Mouse (Mus musculus) left cerebral cortex, postnatal 14 days (tissue): ENCODE results near the gene Ccr5. TPM values are rescaled to one million over a fixed set of nuclear protein-coding genes. Genes with fewer than 3 reads are reported as not detected.
"Not testable (repeated sequence)": the region's sequence is repeated elsewhere in the genome, so short reads cannot be mapped to it uniquely, and the experiment has no call there.

Experiments used
- DNase-seq, 2 experiments: peaks; one replicate each; pipeline ENCODE4 v3.0.0; 2021 to 2022; ENCODE audit warnings: low spot score in 2 of 2, mixed read lengths in 1 of 2
- intact Hi-C: fragments of 180-260 bp; cut with DNase I; formaldehyde crosslinking; loops from one replicate; pipeline ENCODE4 v1.15.1; 2025
- long read RNA-seq, 2 experiments: library from polyadenylated mRNA; stranded (forward); transcript quantifications; one replicate each; pipeline ENCODE4 v2.0.0; 2021
- total RNA-seq, 2 experiments: library from RNA; stranded (reverse); gene quantifications; 2 replicates each; pipeline ENCODE4 v1.2.3; 2021

Ccr5 gene
- 10 to 100 TPM; 10.1 to 11.1 TPM for total RNA-seq
- long read RNA-seq, experiment 1, full-length matches to known transcripts: 4 of 5 reads
- long read RNA-seq, experiment 1, partial matches to known transcripts: 0 of 5 reads
- long read RNA-seq, experiment 1, other reads (novel, unspliced or antisense): 1 of 5 reads
- long read RNA-seq, experiment 2, full-length matches to known transcripts: 2 of 2 reads
- long read RNA-seq, experiment 2, partial matches to known transcripts: 0 of 2 reads
- long read RNA-seq, experiment 2, other reads (novel, unspliced or antisense): 0 of 2 reads

- no peak for DNase-seq
- intact Hi-C loops: no loop called here
Observed at GRCm38 (mm10) chr9:124121387-124122184, at the start of gene Ccr5. Ccr5 (plus strand) TSS chr9:124121543.

GRCm38 (mm10) chr9:124079803-124080202, 41.5 kb upstream of the Ccr5 start:
- intact Hi-C loops: no loop called here
- DNase-seq: no peak

- intact Hi-C loops, DNase-seq: not testable (repeated sequence)
Observed at GRCm38 (mm10) chr9:124080471-124080870, 40.9 kb upstream of the Ccr5 start.

- intact Hi-C loops: no loop called here
- no peak for DNase-seq
Observed at GRCm38 (mm10) chr9:124090441-124090840, 30.9 kb upstream of the Ccr5 start.

GRCm38 (mm10) chr9:124099127-124099526, 22.2 kb upstream of the Ccr5 start:
- DNase-seq: no peak
- intact Hi-C loops: no loop called here

- no peak for DNase-seq
Observed at GRCm38 (mm10) chr9:124100357-124100756, 21.0 kb upstream of the Ccr5 start.

GRCm38 (mm10) chr9:124101723-124102122, 19.6 kb upstream of the Ccr5 start, which contains the start of gene Ccr2:
Ccr2 (plus strand) TSS chr9:124101950.
- intact Hi-C loops: no loop called here
- no peak for DNase-seq

More at GRCm38 (mm10) chr9:124100357-124100756, 21.0 kb upstream of the Ccr5 start:
- intact Hi-C loops: no loop called here

GRCm38 (mm10) chr9:124103199-124103598, 18.1 kb upstream of the Ccr5 start:
- intact Hi-C loops: no loop called here

GRCm38 (mm10) chr9:124105196-124105595, 16.1 kb upstream of the Ccr5 start:
- no peak for DNase-seq
- intact Hi-C loops: no loop called here

More at GRCm38 (mm10) chr9:124103199-124103598, 18.1 kb upstream of the Ccr5 start:
- no peak for DNase-seq

- intact Hi-C loops: no loop called here
- DNase-seq: no peak
Observed at GRCm38 (mm10) chr9:124107232-124107631, 14.1 kb upstream of the Ccr5 start.

GRCm38 (mm10) chr9:124108356-124109127, 12.8 kb upstream of the Ccr5 start:
- intact Hi-C loops: no loop called here

GRCm38 (mm10) chr9:124111997-124112396, 9.3 kb upstream of the Ccr5 start:
- DNase-seq: no peak
- intact Hi-C loops: no loop called here

More at GRCm38 (mm10) chr9:124108356-124109127, 12.8 kb upstream of the Ccr5 start:
- no peak for DNase-seq

- intact Hi-C loops: no loop called here
- DNase-seq: no peak
Observed at GRCm38 (mm10) chr9:124112591-124113239, 8.6 kb upstream of the Ccr5 start.

GRCm38 (mm10) chr9:124113777-124114176, 7.6 kb upstream of the Ccr5 start:
- intact Hi-C loops: no loop called here
- no peak for DNase-seq

- intact Hi-C loops: no loop called here
- peak; percentile 8 to 15 for DNase-seq
Observed at GRCm38 (mm10) chr9:124118489-124118888, 2.9 kb upstream of the Ccr5 start.

- DNase-seq: no peak
- intact Hi-C loops: no loop called here
Observed at GRCm38 (mm10) chr9:124125576-124125975, 4.2 kb downstream of the Ccr5 start.

- no peak for DNase-seq
- intact Hi-C loops: no loop called here
Observed at GRCm38 (mm10) chr9:124126373-124126772, 5.0 kb downstream of the Ccr5 start.

GRCm38 (mm10) chr9:124127412-124127811, 6.1 kb downstream of the Ccr5 start:
- DNase-seq: no peak
- intact Hi-C loops: no loop called here

GRCm38 (mm10) chr9:124128379-124128778, 7.0 kb downstream of the Ccr5 start:
- intact Hi-C loops: loop anchor here (2.0 kb wide), 1 partner anchor 146 kb away; no protein-coding TSS in a partner anchor

More at GRCm38 (mm10) chr9:124128379-124128778, 7.0 kb downstream of the Ccr5 start:
- peak; percentile 64 to 74 for DNase-seq
